ENCODE assay signal across 12 mouse cellular contexts in genomic region chr1:120930141-120930540, GRCm38 (mm10).
"Had no signal": no experiment of that assay in that cellular context is flagged by ENCODE, and none has a peak within 500 bp of the region (broad histone marks: within the 10 kb centered on the region; RNA-seq: fewer than 3 reads in every experiment).

No protein-coding gene starts in this region.

- H3K27ac ChIP-seq: kidney, embryonic 15.5 days; liver, embryonic 13.5 days; midbrain, embryonic 10.5 days; midbrain, embryonic 13.5 days had no signal

- DNase-seq: kidney, adult 8-10 months; kidney, postnatal 10 days; kidney, postnatal 4 days; liver, embryonic 13.5 days; lung, adult 2 months; thymus, adult 18-20 months; thymus, postnatal 36 days had no signal

- H3K27me3 ChIP-seq: kidney, embryonic 15.5 days; liver, embryonic 13.5 days; megakaryocyte, embryonic 14.5 days; midbrain, embryonic 13.5 days had no signal

- H3K36me3 ChIP-seq: kidney, embryonic 15.5 days; liver, embryonic 13.5 days; midbrain, embryonic 10.5 days; midbrain, embryonic 13.5 days had no signal

- ATAC-seq: lung, postnatal 0 days; midbrain, embryonic 13.5 days had no signal

- H3K4me1 ChIP-seq: kidney, embryonic 15.5 days; liver, embryonic 13.5 days; megakaryocyte, embryonic 14.5 days; midbrain, embryonic 10.5 days; midbrain, embryonic 13.5 days had no signal

- H3K4me3 ChIP-seq: kidney, embryonic 15.5 days; liver, embryonic 13.5 days; megakaryocyte, embryonic 14.5 days; midbrain, embryonic 10.5 days; midbrain, embryonic 13.5 days had no signal

- H3K4me2 ChIP-seq: kidney, embryonic 15.5 days; liver, embryonic 13.5 days; midbrain, embryonic 13.5 days had no signal

- H3K9me3 ChIP-seq: kidney, embryonic 15.5 days; liver, embryonic 13.5 days; midbrain, embryonic 10.5 days; midbrain, embryonic 13.5 days had no signal

- H3K9ac ChIP-seq: kidney, embryonic 15.5 days; liver, embryonic 13.5 days; midbrain, embryonic 13.5 days had no signal
